Mouse (Mus musculus) megakaryocyte, embryonic 14.5 days (primary cell): ENCODE results near the gene Dppa1.

Experiments
- FLI1 ChIP-seq: IDR thresholded peaks from 2 replicates; pipeline ENCODE4 v1.6.1; 2012; ENCODE audit warnings: low read length, inconsistent platforms, mixed read lengths
- GATA1 ChIP-seq: IDR thresholded peaks from 3 replicates; pipeline ENCODE4 v1.6.1; 2012; ENCODE audit warnings: mixed read lengths, low read length, inconsistent platforms, borderline replicate concordance

- no peak for TF ChIP-seq GATA1
- TF ChIP-seq FLI1: no peak
Observed at GRCm38 (mm10) chr11:46620414-46621168, 8.5 kb downstream of the Dppa1 start.
